Comparison of ENCODE assay signal across 8 mouse cellular contexts in genomic region chr11:117780199-117780515, GRCm38 (mm10). TPM values are rescaled to one million over a fixed set of nuclear protein-coding genes. Genes with fewer than 3 reads are reported as not detected.
A peak's percentile ranks its signal among the peaks of the same experiment; 100 is the strongest.
DNase-seq lines count a peak whose midpoint lies in the region; ATAC-seq and TF ChIP-seq lines count a peak whose summit lies in the region.

No protein-coding gene starts in this region.

- no peaks in the 10 kb centered on the region for H3K9me3 ChIP-seq in heart, embryonic 10.5 days
- no peaks in the 10 kb centered on the region for H3K9me3 ChIP-seq in E14TG2a.4 (ENCODE audit: low read length)
- no peaks in the 10 kb centered on the region for H3K9me3 ChIP-seq in forebrain, postnatal 0 days (ENCODE audit: low read length)
- H3K9me3 ChIP-seq in liver, postnatal 0 days (ENCODE audit: low read length), result no peaks in the 10 kb centered on the region

- H3K4me3 ChIP-seq in heart, embryonic 10.5 days, result peak overlapping the region; percentile 79
- peak overlapping the region; percentile 87 for H3K4me3 ChIP-seq in E14TG2a.4 (replicated peaks; ENCODE audit: low read length)
- H3K4me3 ChIP-seq in forebrain, postnatal 0 days (ENCODE audit: low read depth, low read length), result peak overlapping the region; percentile 17
- peak overlapping the region; percentile 82 for H3K4me3 ChIP-seq in liver, postnatal 0 days (ENCODE audit: low read depth, low read length)

- no peak for TF ChIP-seq EP300 in liver, postnatal 0 days (IDR thresholded peaks at IDR 0.05; ENCODE audit: low read depth)

- peaks cover 63% of the 10 kb centered on the region for H3K4me1 ChIP-seq in heart, embryonic 10.5 days
- peaks cover 79% of the 10 kb centered on the region for H3K4me1 ChIP-seq in E14TG2a.4 (replicated peaks; ENCODE audit: low read depth, low read length)
- H3K4me1 ChIP-seq in forebrain, postnatal 0 days (ENCODE audit: insufficient read depth), result peaks cover 7% of the 10 kb centered on the region; the same call in 1 of the 2 replicates
- peaks cover 30% of the 10 kb centered on the region for H3K4me1 ChIP-seq in liver, postnatal 0 days (ENCODE audit: insufficient read depth)

- H3K27me3 ChIP-seq in heart, embryonic 10.5 days (ENCODE audit: insufficient read depth, poor library complexity, severe bottlenecking), result peaks cover 41% of the 10 kb centered on the region
- peaks cover 12% of the 10 kb centered on the region; the same call in 1 of the 2 replicates for H3K27me3 ChIP-seq in E14TG2a.4 (ENCODE audit: insufficient read depth, low read length)
- peaks cover 17% of the 10 kb centered on the region; the same call in 1 of the 2 replicates for H3K27me3 ChIP-seq in forebrain, postnatal 0 days (ENCODE audit: insufficient read depth, low read length)
- no peaks in the 10 kb centered on the region for H3K27me3 ChIP-seq in liver, postnatal 0 days (ENCODE audit: insufficient read depth, low read length)

- peak; percentile 76 for DNase-seq in heart, embryonic 10.5 days (ENCODE audit: low spot score)
- no peak for DNase-seq in heart, postnatal 4 days
- DNase-seq in forebrain, postnatal 0 days, result no peak
- DNase-seq in liver, postnatal 0 days, result no peak
- no peak for DNase-seq in layer of hippocampus, postnatal 25 days (ENCODE audit: extremely low spot score in 1 of 2, low spot score in 1 of 2)
- DNase-seq in urinary bladder, postnatal 25 days (ENCODE audit: low spot score), result no peak

- no peak for TF ChIP-seq CTCF in E14TG2a.4 (conservative IDR thresholded peaks at IDR 0.05; ENCODE audit: low read length)
- no peak for TF ChIP-seq CTCF in forebrain, postnatal 0 days (IDR thresholded peaks at IDR 0.05; ENCODE audit: low read depth)
- no peak for TF ChIP-seq CTCF in liver, postnatal 0 days (IDR thresholded peaks at IDR 0.05; ENCODE audit: low read depth)

- peaks cover 34% of the 10 kb centered on the region for H3K36me3 ChIP-seq in heart, embryonic 10.5 days
- peaks cover 51% of the 10 kb centered on the region for H3K36me3 ChIP-seq in E14TG2a.4 (ENCODE audit: insufficient read depth, low read length)
- no peaks in the 10 kb centered on the region for H3K36me3 ChIP-seq in forebrain, postnatal 0 days (ENCODE audit: insufficient read depth)
- H3K36me3 ChIP-seq in liver, postnatal 0 days (replicated peaks; ENCODE audit: insufficient read depth, low read length), result peaks cover 48% of the 10 kb centered on the region

- WGBS in heart, embryonic 10.5 days, result under 1% methylated on average over 17 of the region's 17 CpGs
- WGBS in forebrain, postnatal 0 days, result 3% methylated on average over 16 of the region's 17 CpGs
- 0% methylated on average over 17 of the region's 17 CpGs for WGBS in liver, postnatal 0 days (ENCODE audit: insufficient replicate concordance)

- H3K4me2 ChIP-seq in forebrain, postnatal 0 days (ENCODE audit: low read depth), result peak overlapping the region; percentile 41
- peak overlapping the region; percentile 97 for H3K4me2 ChIP-seq in liver, postnatal 0 days (ENCODE audit: low read depth, low read length)

- ATAC-seq in forebrain, postnatal 0 days, result no peak
- ATAC-seq in liver, postnatal 0 days, result peak; percentile 1
- ATAC-seq in granulocyte monocyte progenitor cell, adult 5-6 weeks (replicated peaks; ENCODE audit: poor library complexity, severe bottlenecking), result no peak

- 0 out of 2 replicates have a peak overlapping the region, but pooled peaks have one; percentile 10 for H3K9ac ChIP-seq in forebrain, postnatal 0 days
- H3K9ac ChIP-seq in liver, postnatal 0 days (replicated peaks), result peak overlapping the region; percentile 85

- H3K27ac ChIP-seq in heart, embryonic 10.5 days, result peak overlapping the region; percentile 93
- H3K27ac ChIP-seq in forebrain, postnatal 0 days (ENCODE audit: low read depth, low read length), result peak overlapping the region; percentile 59
- peak overlapping the region; percentile 97 for H3K27ac ChIP-seq in liver, postnatal 0 days (ENCODE audit: low read depth)

RNA-seq across cellular contexts. Expression of gene Tmc8, which starts 1.7 kb away (rescaled TPM):
- polyA plus RNA-seq in heart, embryonic 10.5 days (2016; fragmentation: Nextera tagmentation; extraction: Ambion mirVana), result 3.7 and 3.9 TPM in 2 replicates
- total RNA-seq in heart, postnatal 4 days (2021), result 1 to 10 TPM; 3.1 to 3.3 TPM
- 2.1 and 6.2 TPM in 2 replicates for total RNA-seq in forebrain, postnatal 0 days (2014; rRNA removed)
- polyA plus RNA-seq in forebrain, postnatal 0 days (2015; fragmentation: Nextera tagmentation; extraction: Ambion mirVana), result 0.44 and 0.59 TPM in 2 replicates
- polyA plus RNA-seq in liver, postnatal 0 days (2015; fragmentation: Nextera tagmentation; extraction: Ambion mirVana), result 6.3 and 6.8 TPM in 2 replicates
- 1.5 and 3.6 TPM in 2 replicates for total RNA-seq in granulocyte monocyte progenitor cell, adult 5-6 weeks (2014; fragmentation: Nextera tagmentation)
- 0.95 and 1.8 TPM in 2 replicates for total RNA-seq in granulocyte monocyte progenitor cell, adult 5-6 weeks (2017)
- total RNA-seq in layer of hippocampus, postnatal 25 days (2021), result under 1 TPM; 0.35 to 0.89 TPM

RNA-seq across cellular contexts. Expression of gene Tmc6, which starts 1.8 kb away (rescaled TPM):
- polyA plus RNA-seq in heart, embryonic 10.5 days (2016; fragmentation: Nextera tagmentation; extraction: Ambion mirVana), result 30.6 and 33.3 TPM in 2 replicates
- 10 to 100 TPM; 26.4 to 28.6 TPM for total RNA-seq in heart, postnatal 4 days (2021)
- 2.9 and 4.1 TPM in 2 replicates for total RNA-seq in forebrain, postnatal 0 days (2014; rRNA removed)
- polyA plus RNA-seq in forebrain, postnatal 0 days (2015; fragmentation: Nextera tagmentation; extraction: Ambion mirVana), result 2.3 and 3.2 TPM in 2 replicates
- 19.0 and 20.2 TPM in 2 replicates for polyA plus RNA-seq in liver, postnatal 0 days (2015; fragmentation: Nextera tagmentation; extraction: Ambion mirVana)
- total RNA-seq in granulocyte monocyte progenitor cell, adult 5-6 weeks (2014; fragmentation: Nextera tagmentation), result 32.7 and 71.6 TPM in 2 replicates
- total RNA-seq in granulocyte monocyte progenitor cell, adult 5-6 weeks (2017), result 12.6 and 20.6 TPM in 2 replicates
- total RNA-seq in layer of hippocampus, postnatal 25 days (2021), result 1 to 10 TPM; 5.3 to 5.5 TPM

RNA-seq across cellular contexts. Expression of gene 6030468B19Rik, which starts 17.3 kb away (rescaled TPM):
- polyA plus RNA-seq in heart, embryonic 10.5 days (2016; fragmentation: Nextera tagmentation; extraction: Ambion mirVana), result 4.3 and 4.8 TPM in 2 replicates
- not detected for total RNA-seq in heart, postnatal 4 days (2021)
- total RNA-seq in forebrain, postnatal 0 days (2014; rRNA removed), result not detected in 2 replicates
- not detected in 2 replicates for polyA plus RNA-seq in forebrain, postnatal 0 days (2015; fragmentation: Nextera tagmentation; extraction: Ambion mirVana)
- polyA plus RNA-seq in liver, postnatal 0 days (2015; fragmentation: Nextera tagmentation; extraction: Ambion mirVana), result 32.7 and 33.8 TPM in 2 replicates
- total RNA-seq in granulocyte monocyte progenitor cell, adult 5-6 weeks (2014; fragmentation: Nextera tagmentation), result not detected in 2 replicates
- total RNA-seq in granulocyte monocyte progenitor cell, adult 5-6 weeks (2017), result not detected in 2 replicates
- under 1 TPM in 1 of 2 experiments, not detected in 1; 0.35 TPM for total RNA-seq in layer of hippocampus, postnatal 25 days (2021)

RNA-seq across cellular contexts. Expression of gene Gm20708, which starts 29.3 kb away (rescaled TPM):
- 1.1 TPM in 2 replicates for polyA plus RNA-seq in heart, embryonic 10.5 days (2016; fragmentation: Nextera tagmentation; extraction: Ambion mirVana)
- total RNA-seq in heart, postnatal 4 days (2021), result 1 to 10 TPM; 2.7 to 3.5 TPM
- total RNA-seq in forebrain, postnatal 0 days (2014; rRNA removed), result 1.5 and 2.0 TPM in 2 replicates
- 0.52 and 1.1 TPM in 2 replicates for polyA plus RNA-seq in forebrain, postnatal 0 days (2015; fragmentation: Nextera tagmentation; extraction: Ambion mirVana)
- polyA plus RNA-seq in liver, postnatal 0 days (2015; fragmentation: Nextera tagmentation; extraction: Ambion mirVana), result 0.33 and 0.48 TPM in 2 replicates
- total RNA-seq in granulocyte monocyte progenitor cell, adult 5-6 weeks (2014; fragmentation: Nextera tagmentation), result 0.53 and 0.99 TPM in 2 replicates
- 0.30 TPM in 1 of 2 replicates, not detected in the other for total RNA-seq in granulocyte monocyte progenitor cell, adult 5-6 weeks (2017)
- total RNA-seq in layer of hippocampus, postnatal 25 days (2021), result 1 to 10 TPM; 1.9 to 3.2 TPM

RNA-seq across cellular contexts. Expression of gene Syngr2, which starts 29.3 kb away (rescaled TPM):
- 68.1 and 76.3 TPM in 2 replicates for polyA plus RNA-seq in heart, embryonic 10.5 days (2016; fragmentation: Nextera tagmentation; extraction: Ambion mirVana)
- 10 to 100 TPM; 81.2 to 85.1 TPM for total RNA-seq in heart, postnatal 4 days (2021)
- total RNA-seq in forebrain, postnatal 0 days (2014; rRNA removed), result 11.8 and 16.9 TPM in 2 replicates
- 14.4 and 15.7 TPM in 2 replicates for polyA plus RNA-seq in forebrain, postnatal 0 days (2015; fragmentation: Nextera tagmentation; extraction: Ambion mirVana)
- 60.6 and 62.2 TPM in 2 replicates for polyA plus RNA-seq in liver, postnatal 0 days (2015; fragmentation: Nextera tagmentation; extraction: Ambion mirVana)
- 225 and 281 TPM in 2 replicates for total RNA-seq in granulocyte monocyte progenitor cell, adult 5-6 weeks (2014; fragmentation: Nextera tagmentation)
- 152 and 176 TPM in 2 replicates for total RNA-seq in granulocyte monocyte progenitor cell, adult 5-6 weeks (2017)
- 10 to 100 TPM; 10.8 to 11.1 TPM for total RNA-seq in layer of hippocampus, postnatal 25 days (2021)

Comparison
In these comparisons a context has a peak if more than half of its experiments do, and no peak if none do; other contexts are left out.
1. H3K4me3 ChIP-seq: peak in every context shown above with its lines; median percentile 87 in E14TG2a.4; 82 in liver, postnatal 0 days; 79 in heart, embryonic 10.5 days; 17 in forebrain, postnatal 0 days.